Mouse (Mus musculus): ENCODE measurements around the gene Hmgn3.

GRCm38 (mm10) chr9:83068246-83068645 is 78.2 kb downstream of the Hmgn3 start:
- TF ChIP-seq CTCF (IDR thresholded peaks at IDR 0.05; ENCODE audit: low read depth, low read length): no peak
- no peak for TF ChIP-seq POLR2A (IDR thresholded peaks at IDR 0.05; ENCODE audit: borderline replicate concordance, low read depth, low read length)
